Mouse (Mus musculus): Measurements from ENCODE around the gene Hand2.

The Hand2 gene

GRCm38 (mm10) chr8:57342386-57343090, 21.8 kb downstream of the Hand2 start:
- 9% methylated on average over 12 of the region's 12 CpGs for WGBS

GRCm38 (mm10) chr8:57343731-57344315, 23.0 kb downstream of the Hand2 start:
- WGBS, result 6% methylated on average over 6 of the region's 6 CpGs

GRCm38 (mm10) chr8:57344956-57345870, 24.4 kb downstream of the Hand2 start:
- 4% methylated on average over 23 of the region's 23 CpGs for WGBS

DNA sequence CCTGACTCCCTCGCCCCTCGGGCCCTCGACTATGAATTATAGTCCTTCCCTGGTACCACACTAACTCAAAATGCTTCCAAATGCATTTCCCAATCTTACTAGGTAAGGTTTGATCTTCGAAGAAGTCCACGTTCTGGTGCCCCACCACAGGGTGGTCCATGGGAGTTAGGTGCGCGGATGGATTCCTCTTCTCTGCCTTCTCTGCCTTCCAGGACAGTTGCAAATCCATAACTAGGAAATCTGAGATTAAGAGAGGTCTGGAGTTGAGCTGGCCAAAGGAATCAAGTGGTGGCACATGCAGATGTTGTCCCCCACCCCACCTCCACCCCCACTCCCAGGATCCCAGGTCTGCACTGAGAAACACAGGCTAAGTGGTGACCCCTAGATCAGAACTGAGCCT, 25.6 kb downstream of the Hand2 start:
- WGBS, result 8% methylated on average over 7 of the region's 7 CpGs

DNA sequence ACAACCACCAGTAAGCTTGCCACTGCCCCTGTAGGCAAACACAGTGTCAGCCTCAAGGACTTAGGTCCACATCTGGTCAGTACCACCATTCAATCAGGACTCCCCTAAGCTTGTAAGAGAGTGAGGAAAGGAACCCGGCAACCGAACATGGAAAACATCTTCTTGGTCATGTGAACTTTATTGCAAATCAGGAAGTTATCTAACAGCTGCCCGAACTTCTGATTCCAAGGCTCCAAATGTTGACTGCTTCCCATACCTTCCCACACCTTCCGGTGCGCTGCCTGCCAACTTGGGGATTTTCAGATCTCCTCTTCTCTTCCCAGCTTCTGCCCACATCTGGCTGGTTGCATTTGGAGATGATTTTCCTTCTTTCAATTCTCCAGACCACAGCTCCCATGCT, 26.4 kb downstream of the Hand2 start:
- WGBS, result 12% methylated on average over 5 of the region's 5 CpGs

DNA sequence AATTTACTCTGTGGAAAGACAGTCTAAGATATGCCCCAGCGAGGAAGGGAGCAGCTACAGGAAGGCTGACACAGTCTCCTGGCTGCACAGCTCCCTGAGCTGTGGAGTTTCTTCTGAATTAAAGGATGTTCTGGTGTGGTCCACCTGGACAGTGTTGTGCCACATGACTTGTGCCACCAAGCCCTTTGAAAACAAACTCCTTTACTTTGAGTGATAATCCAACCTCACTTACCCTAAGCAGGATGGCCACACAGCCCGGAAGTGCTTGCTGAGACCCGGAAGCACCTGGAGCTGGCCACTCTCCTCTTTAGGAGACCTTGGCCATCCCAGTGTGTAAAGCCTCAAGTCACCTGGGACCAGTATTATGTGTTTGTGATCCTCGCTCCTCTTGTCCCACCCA, 27.5 kb downstream of the Hand2 start:
- 11% methylated on average over 4 of the region's 4 CpGs for WGBS

- 3% methylated on average over 23 of the region's 23 CpGs for WGBS
Observed at GRCm38 (mm10) chr8:57348866-57349520, 28.2 kb downstream of the Hand2 start.

DNA sequence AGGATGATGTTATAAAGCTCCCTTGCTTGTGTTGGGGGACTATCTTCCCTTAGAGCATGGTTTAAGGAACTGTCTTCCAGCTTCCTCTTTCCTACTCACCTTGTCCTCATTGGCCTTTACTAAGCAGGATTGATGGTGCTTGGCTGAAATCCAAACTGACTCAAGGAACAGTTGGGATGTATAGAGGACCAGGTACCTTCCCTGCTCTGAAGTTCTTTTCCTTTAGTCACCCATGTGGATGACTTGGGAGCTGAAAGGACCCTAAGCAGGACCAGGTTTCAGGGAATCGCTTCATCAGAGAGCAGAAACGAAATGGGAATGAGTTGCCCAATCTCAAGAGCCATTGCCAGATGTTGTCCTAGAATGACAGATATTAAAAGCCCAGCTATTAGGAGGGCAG, 31.1 kb downstream of the Hand2 start:
- WGBS, result 40% methylated on average over 2 of the region's 2 CpGs

GRCm38 (mm10) chr8:57353346-57354305, 32.8 kb downstream of the Hand2 start:
- whole genome bisulfite sequencing, result 3% methylated on average over 37 of the region's 37 CpGs

DNA sequence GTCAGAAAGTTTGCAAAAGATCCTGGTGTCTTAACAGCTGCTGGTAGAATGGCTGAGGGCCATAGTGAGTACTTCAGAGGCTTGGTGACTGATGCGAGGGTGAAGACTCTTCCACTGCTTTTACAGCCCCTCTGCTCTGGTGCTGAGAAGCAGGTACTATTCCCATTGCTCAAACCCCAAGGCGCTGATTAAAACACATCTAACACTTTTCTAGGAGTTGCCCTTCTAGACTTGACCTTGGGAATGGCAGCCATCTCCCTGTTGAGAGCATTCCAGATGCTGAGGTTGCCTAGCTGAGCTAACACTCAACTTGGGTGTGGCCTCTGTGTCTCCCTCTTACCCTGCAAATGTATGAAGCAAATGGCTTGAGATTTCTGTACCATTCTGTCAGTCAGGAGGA, 34.1 kb downstream of the Hand2 start:
- 85% methylated on average over 2 of the region's 2 CpGs for WGBS

DNA sequence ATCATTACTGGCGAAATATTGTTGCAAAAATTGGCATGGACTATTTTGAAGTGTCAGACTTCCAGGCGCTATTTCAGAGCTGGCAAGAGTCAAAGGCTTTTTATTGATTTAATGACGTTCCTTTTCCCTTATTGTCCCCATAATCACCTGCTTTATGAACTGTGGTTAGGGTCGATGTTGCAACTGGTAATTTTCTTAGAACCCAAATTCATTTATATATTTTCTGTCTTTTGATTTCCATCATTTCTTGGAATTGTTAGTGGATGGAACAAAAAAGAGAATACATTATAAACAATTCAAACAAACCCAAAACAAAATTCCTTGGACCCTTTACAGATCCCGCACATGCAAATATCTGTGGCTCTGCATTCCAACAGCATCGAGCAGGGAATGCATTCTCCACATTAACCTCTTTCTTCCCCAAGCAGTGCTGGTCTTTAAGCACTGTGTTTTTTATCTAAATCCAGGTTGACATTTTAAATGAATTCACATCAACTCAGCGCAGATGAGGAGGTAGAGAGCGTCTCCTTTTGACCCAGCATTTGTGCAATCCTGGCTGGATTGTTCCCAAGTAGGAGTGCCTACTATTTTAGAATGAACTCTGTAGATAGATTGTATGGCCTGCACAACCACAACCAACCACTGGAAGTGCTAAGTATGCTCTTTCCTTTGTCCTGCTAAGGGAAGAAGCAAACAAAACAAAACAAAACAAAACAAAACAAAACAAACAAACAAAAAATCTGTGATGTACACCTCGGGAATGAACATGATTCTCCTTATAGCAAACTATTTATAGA, 35.9 kb downstream of the Hand2 start:
- 73% methylated on average over 9 of the region's 9 CpGs for WGBS

GRCm38 (mm10) chr8:57360493-57360892, 39.7 kb downstream of the Hand2 start:
- 53% methylated on average over 2 of the region's 2 CpGs for WGBS

GRCm38 (mm10) chr8:57361003-57361805, 40.4 kb downstream of the Hand2 start:
- 54% methylated on average over 8 of the region's 8 CpGs for WGBS

DNA sequence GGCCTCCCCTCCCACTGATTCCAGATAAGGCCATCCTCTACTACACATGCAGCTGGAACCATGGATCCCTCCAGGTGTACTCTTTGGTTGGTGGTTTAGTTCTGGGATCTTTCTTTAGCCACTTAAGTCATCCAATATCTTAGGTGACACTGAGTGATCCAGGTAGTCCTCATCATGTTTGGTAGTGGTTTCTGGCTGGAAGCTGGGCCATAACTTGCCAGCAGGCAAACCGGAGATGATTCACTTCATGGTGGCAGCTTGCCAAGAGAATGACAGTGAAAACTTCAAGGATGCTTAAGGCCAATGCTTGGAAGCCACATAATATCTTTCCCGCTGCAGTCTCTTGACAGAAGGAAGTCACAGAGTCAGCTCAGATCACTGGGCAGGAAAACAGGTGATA, 42.1 kb downstream of the Hand2 start:
- WGBS, result 54% methylated on average over 2 of the region's 2 CpGs

GRCm38 (mm10) chr8:57374044-57374443, 53.3 kb downstream of the Hand2 start:
- 83% methylated on average over 2 of the region's 2 CpGs for WGBS

All from cerebral cortex, adult 2 months (tissue).